Mouse (Mus musculus): ENCODE measurements around the gene Pnkd.

Gene Pnkd

DNA sequence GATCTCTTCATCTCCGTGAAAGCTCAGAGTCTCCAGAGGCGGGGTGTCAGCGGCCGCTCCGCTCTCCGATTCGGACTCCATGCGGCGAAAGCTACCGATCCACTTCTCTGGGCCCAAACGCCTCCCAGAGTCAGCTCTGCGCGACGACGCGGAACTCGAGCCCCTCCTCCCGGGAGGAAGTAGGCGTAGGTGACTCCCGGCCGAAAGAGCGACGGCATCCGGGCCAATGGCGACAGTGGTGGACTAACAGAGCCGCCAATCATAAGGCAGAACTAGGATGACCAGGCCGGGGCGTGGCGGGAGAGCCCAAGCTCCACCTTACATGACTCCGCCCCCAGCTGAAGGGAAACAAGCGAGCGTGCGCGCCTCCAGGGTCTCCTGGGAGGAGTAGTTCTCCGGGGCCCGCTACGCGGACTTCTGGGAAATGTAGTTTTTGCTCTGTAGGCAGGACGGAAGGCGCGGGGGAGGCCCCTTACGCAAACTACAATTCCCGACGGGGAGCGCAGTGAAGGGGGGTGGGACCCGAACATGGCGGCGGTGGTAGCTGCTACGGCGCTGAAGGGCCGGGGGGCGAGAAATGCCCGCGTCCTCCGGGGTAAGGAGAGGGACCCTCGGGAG, at the start of gene Pnkd, which contains the start of gene Aamp:
Gene Pnkd (plus strand): TSS at position 388 of the 618 bp plus-strand sequence.
Gene Aamp (minus strand): TSS at position 196 of the 618 bp plus-strand sequence.
- DNase-seq (ENCODE audit: inconsistent ontology term) = peak; percentile 100

DNA sequence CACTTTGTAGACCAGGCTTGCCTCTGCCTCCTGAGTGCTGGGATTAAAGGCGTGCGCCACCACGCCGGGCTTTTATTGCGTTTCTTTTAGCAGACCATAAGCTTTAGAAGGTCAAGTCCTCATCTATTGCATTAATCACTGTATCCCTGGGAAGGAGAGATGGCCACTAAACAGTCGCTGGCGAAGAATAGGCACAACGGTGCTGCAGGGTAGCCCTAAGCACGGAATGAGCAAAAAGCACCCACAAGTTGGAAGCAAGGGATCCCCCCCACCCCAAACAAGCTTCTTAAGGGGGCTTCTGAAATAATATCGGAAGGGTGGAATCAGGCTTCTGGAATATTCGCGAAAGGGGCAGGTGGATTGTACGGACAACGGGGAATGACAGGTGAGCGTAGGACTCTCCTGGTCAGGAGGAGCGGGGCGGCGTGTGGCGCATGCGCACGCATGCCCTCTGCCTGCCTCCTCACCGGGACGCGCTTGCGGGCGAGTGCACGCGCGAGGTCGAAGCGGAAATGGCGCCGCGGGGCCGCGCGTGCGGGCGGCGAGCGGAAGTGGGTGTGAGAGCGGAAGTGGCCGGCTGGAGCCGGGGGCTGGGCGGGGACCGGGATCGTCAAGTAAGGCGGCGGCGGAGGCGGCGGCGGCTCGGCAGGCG, 48.7 kb upstream of the Pnkd start, which contains the start of gene Arpc2:
Gene Arpc2 (plus strand): TSS at position 147 of the 652 bp plus-strand sequence.
- peak; percentile 99 for DNase-seq (ENCODE audit: inconsistent ontology term)

DNA sequence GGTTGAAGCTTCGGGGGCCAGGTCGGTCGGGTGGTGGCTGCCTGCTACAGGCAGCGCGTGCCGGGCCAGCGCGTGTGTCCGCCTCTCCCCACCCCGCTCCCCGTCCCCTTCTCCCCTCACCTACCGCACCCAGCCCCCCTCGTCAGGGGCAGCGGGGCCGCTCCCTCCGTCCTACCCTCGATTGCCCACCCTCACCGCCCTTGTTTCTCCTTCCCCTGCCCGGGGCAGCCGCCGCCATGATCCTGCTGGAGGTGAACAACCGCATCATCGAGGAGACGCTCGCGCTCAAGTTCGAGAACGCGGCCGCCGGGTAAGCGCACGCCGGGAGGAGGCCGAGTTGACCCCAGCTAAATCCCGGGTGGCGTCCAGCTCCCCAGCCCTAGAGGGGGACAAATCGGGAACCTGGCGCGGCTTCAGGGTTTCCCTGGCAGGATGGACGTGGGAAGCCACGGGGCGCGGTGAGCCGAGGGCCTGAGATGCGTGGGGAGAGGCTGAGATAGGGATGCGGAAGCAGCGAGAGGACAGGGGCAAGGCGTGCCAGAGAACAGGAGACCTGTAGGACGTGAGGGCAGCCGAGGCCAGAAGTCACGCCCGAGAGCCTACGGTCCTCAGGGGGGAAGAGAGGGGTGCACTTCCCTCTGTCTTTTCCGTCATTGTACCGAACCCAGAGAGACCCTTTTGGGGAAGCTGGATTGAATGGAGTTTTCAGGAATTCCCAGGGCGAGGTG, 48.0 kb upstream of the Pnkd start:
- no peak for DNase-seq (ENCODE audit: inconsistent ontology term)

DNA sequence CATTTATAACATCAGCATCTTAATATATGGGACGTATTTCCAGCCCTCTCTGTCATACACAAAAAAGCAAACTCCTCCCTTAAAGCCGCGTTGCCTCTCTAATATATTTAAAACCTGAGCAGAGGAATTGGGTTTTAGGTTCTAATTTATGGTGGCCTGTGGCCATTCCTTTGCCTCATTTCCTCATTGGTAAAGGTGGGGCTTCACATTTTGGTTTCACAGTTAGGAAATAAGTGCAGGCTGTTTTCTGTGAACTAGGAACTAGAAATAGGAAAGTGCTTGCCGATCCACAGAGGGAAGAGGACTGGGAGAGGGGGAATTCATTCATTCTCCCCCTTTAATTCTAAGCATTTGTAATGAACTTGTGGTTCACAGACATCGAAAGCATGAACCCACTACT, 47.1 kb upstream of the Pnkd start:
- no peak for DNase-seq (ENCODE audit: inconsistent ontology term)

DNA sequence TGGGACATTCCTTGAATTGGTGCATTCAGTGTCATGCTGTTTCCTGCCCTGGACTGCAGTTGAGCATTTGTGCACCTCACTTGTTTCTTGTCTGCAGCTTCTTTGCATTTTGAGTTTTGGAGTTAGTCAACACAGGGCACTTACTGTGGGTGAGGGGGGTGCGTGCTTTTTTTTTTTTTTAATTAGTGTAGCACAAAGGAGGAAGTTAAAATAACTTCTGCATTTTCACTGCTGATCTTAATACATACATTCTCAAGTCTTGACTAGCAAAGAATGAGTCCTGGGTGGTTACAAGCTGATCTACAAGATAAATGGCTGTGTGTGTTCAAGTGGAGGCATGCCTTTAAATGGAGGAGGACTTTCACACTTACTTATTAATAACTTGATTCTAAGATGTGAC, 46.6 kb upstream of the Pnkd start:
- DNase-seq (ENCODE audit: inconsistent ontology term) = no peak

DNA sequence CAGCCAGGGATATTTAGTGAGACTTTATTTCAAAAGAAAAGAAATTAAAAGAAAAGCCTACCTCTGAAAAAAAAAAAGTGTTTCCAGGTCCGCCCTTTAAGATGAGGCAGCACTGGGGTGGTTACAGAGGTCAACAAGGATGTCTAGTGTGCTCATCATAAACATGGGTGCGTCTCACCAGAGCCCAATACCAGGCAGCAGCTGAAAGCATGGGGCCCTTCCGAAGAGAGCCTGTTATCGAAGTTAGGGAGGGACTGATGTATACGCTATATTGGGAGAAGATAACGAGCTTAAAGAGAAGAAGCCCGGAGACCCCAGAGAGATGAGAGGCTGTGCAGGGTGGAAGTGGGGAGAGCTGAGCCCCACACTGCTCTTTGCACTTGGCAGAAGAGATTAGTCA, 45.6 kb upstream of the Pnkd start:
- no peak for DNase-seq (ENCODE audit: inconsistent ontology term)

DNA sequence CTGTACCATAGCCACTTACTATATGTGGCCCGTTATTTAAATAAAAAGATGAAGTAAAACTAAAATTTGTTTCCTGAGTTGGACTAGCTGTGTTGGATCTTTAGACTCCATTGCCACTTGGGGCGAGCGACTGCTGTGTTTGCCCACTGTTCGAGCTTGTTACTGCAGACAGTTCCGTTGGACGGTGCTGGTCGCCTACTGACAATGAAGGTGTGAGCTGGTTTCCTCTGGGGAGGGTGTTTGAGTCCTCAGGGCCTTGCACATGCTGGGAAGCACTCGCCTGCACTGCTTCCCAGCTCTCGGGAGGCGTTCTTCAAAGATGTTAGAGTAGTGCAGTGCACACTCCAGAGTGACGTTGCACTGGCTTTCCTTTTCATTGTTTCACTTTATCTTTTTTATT, 45.1 kb upstream of the Pnkd start:
- DNase-seq (ENCODE audit: inconsistent ontology term) = no peak

DNA sequence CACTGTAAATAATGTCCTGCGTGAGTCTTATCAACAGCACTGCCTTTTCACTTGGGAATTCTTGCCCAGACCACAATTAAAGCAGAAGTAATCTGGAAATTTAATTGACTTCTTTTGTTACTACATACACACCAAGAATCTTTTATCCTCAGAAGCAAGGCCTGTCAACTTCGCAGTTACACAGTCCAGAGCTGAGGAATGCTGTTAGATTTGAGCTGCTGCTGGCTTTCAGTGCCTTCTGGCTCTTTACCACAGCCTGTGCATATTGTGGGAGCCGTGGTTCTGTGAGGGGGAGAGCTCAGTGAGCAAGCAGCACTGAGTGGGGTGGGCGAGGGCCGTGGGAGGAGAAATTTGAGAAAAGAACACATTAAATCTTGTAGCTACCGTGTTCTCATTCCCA, 44.4 kb upstream of the Pnkd start:
- DNase-seq (ENCODE audit: inconsistent ontology term) = peak; percentile 76

DNA sequence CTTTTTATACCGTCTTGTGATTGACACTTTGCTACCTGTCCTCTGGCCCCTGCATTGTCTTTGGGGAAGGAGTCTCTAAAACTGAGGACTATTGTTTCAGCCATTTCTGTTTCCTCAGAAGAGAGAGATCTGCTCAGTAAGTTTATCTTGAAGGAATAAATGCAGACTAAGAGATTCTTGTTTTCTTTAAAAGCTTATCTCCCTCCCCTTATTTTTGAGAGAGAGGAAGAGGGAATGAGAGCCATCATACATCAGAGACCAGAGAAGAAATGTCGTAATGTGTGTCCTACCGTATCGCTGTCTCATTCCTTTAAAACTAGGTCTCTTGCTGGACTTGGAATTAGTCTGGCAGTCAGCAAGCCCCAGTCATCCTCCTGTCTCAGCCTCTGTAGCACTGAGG, 43.9 kb upstream of the Pnkd start:
- DNase-seq (ENCODE audit: inconsistent ontology term) = no peak

DNA sequence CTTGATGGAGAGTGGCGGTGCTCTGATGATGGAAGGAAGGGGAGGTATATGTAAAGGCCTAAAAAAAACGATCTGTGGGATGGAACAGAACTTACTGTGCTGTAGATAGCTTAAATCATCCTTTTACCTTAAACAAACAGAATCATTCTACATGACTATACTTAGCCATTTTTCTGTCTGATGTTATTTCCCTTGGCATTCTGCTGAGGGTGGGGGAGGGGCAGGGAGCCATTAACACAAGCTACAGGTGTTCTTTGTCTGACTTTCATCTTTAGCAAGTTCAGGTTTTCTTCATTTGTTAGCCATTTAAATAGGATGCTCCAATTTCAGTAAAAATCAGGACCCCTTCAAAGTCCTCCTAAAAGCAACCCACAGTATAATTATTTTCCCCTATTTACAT, 39.2 kb upstream of the Pnkd start:
- no peak for DNase-seq (ENCODE audit: inconsistent ontology term)

DNA sequence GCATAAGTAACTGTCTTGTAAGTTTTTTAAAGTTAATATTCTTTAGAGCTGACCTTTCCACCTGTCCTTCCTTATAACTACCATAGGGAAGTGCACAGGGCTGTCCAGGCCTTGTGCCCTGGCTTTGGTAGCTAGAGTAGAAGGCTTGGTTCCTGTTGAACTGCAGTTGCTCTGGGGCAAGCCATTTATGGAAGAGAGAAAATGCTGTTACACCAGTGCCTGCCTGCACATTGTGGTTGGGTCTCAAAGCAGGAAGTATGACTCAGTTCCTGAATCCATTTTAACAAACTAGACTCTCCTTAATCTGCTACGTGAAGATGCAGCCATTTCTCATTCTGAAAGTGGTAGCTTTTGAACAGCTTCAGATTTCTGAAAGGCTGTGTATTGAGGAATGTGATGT, 35.9 kb upstream of the Pnkd start:
- no peak for DNase-seq (ENCODE audit: inconsistent ontology term)

DNA sequence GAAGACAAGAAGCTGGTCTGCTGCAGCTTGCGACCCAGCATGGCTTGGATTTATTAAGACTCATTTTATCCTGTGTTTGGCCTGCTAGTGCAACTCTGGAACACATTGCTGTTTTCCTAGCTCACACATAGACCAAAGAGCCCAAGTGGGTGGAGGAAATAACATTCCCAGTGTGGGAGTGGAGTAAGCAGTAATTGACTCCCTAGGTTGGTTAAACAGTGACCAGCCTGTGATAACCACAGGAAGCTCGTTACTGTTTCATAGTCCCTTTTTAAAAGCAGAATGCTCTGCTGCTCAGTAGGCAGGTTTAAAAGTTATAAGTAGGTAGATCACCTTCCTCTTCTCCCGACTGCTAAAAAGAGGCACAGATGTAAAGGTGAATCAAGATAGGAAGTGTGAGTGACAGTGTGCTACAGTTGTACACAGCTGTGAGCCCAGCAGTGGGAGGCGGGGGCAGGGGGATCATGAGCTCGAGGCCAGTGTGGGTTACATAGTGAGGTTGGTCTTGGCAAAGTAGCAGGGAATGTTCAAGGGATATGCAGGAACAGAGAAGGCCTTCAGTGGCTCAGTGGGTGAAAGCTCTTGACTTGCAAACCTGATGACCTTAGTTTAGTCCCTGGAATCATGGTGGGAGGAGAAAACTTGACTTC, 35.3 kb upstream of the Pnkd start:
- peak; percentile 52 for DNase-seq (ENCODE audit: inconsistent ontology term)

DNA sequence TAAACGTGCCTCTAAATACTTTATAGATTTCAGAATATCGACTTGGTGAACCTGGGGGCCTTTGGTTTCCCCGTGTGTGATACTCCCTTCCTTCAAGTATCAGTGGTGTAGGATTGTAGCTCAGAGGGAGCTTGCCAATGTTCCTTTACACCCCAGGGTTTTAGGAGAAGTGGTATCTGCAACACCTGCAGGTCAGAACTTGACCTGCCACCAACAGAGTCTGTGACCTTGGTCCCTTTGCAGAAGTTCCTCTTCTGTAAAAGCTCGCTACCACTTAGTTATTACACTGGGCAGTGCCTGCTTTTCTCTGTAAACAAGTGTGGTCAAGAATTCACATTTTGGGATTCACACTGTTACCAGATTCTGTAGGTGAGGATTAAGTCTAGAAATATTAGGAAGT, 34.6 kb upstream of the Pnkd start:
- DNase-seq (ENCODE audit: inconsistent ontology term) = no peak

DNA sequence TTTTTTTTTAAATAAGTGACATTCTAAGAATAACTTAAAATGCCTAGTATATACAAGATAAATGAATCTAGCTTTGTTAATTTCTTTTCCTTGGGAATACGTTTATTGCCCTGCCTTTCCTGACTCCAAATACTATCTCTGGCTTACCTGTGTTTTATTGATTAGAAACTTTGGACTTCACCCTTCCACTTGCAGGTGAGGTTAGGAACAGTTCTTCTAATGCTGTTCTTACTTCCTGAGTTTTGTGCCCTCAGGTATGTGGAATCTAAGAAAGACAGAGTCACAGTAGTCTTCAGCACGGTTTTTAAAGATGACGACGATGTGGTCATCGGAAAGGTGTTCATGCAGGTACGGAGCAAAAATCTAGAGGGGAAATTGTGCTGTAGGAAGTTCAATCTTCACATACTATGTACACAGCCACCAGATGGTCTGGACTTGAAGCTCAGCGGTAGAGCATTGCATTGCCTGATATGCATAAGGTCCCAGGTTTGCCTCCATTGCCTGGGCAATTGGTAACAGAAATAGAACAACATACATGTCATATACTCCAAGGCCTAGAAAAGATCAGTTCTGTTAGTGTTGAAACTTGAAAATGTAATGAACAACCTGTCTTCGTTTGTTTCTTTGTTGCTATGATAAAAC, 28.9 kb upstream of the Pnkd start:
- DNase-seq (ENCODE audit: inconsistent ontology term) = no peak

DNA sequence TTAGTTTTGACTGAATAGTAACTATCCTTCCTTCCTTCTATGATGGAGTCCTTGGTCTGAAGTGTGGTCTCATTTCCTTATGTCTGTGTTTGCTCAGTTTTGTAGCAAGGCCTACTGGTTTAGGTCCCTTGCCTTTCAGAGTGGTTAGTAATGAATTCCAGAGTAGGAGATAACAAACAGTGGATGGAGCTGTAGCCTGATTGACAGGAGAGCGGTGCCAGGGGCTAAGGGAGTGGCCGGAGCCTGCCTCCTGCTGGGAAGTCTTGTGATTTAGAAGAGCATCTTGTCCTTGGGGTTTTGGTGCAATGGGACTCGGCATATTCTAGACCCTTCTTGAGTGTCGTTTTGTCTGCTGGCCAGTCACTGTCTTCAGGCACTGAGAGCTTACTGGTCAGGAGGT, 27.9 kb upstream of the Pnkd start:
- no peak for DNase-seq (ENCODE audit: inconsistent ontology term)

DNA sequence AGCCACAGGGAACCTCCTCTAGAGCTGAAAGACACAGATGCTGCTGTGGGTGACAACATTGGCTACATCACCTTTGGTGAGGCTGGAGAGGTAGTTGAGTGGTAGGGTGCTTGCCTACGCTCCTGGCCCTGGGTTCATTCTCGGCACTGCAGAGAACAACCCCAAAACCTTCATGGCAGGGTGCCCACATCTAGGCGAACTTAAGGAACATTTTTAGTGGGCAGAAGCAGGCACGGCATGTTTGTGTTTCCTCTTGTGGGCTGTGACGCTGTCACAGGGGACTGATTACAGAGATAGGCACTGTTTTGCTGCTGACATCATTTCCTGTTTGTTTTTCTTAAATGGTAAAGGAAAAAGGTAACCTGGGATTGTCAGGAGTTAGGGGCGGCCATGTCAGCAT, 22.2 kb upstream of the Pnkd start:
- no peak for DNase-seq (ENCODE audit: inconsistent ontology term)

DNA sequence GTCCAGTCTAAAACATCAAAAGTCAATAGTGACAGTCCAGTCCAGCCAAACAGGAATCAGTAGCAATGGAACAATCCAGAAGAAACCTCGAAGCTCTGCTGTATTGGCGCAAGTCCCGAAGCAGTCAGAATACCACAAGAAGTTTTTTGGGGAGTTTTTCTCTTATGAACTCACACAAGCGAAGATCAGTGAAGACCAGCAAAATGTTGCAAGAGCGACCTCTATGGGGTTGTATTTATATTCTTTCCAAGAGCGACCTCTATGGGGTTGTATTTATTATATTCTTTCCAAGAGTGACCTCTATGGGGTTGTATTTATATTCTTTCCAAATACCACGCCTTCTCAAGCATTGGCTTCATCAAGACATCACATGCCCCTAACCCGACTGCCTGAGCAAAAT, 16.0 kb upstream of the Pnkd start:
- DNase-seq (ENCODE audit: inconsistent ontology term) = no peak

DNA sequence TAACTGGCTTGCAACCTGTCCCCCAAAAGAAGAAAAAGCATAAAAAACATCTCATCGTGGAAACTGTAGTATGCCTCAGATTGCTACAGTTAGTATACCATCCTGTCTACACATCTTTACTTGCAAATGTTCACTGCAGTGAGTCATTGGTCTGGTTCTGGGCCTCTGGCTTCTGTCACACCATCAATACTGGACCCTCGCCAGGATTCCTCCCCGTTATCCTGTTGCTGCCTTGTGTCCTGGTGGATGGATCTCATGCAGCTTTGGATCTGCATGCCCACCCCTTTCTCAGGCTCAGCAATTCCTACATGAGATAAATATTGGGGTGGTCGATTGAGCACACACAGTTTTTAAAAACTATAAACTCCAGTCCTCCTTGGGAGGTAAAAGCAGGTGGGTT, 13.1 kb upstream of the Pnkd start:
- DNase-seq (ENCODE audit: inconsistent ontology term) = peak; percentile 75

DNA sequence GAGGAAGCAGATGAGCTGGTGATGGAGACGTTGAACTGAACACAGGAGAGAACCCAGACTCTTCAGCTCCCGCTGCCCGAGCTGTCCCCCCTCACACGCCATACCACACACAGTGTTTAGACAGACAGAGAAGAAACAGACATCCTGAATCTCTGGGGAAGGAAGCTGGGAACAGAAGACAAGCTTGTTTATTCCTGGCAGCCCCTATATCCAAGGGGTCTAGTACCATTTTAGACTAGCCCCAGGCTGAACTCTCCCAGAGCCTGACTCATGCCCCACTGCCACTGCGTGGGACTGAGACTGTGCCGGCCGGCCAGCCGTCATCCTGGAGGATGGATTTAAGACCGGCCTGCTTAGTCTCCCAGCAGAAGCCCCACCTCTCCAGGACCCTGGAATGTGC, 9.7 kb upstream of the Pnkd start:
- DNase-seq (ENCODE audit: inconsistent ontology term) = peak; percentile 42

DNA sequence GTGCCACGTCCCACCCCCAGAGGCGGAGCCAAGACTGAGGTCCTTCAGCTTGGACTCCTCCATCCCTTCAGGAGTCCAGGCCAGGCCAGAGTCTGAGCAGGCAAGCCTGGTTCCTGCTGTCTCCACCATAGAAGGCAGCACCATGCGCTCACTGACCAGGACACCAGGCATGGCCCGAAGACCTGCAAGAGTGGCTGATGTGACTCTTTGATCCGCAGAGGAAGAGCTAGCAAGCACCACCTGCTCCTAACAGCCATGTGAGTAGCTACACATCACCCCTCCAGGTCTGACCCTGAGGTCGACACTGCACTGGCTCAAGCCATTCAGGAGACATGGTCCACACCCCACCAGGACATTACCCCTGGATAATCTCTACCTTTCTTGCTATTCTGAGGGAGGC, 7.7 kb upstream of the Pnkd start:
- DNase-seq (ENCODE audit: inconsistent ontology term) = no peak

DNA sequence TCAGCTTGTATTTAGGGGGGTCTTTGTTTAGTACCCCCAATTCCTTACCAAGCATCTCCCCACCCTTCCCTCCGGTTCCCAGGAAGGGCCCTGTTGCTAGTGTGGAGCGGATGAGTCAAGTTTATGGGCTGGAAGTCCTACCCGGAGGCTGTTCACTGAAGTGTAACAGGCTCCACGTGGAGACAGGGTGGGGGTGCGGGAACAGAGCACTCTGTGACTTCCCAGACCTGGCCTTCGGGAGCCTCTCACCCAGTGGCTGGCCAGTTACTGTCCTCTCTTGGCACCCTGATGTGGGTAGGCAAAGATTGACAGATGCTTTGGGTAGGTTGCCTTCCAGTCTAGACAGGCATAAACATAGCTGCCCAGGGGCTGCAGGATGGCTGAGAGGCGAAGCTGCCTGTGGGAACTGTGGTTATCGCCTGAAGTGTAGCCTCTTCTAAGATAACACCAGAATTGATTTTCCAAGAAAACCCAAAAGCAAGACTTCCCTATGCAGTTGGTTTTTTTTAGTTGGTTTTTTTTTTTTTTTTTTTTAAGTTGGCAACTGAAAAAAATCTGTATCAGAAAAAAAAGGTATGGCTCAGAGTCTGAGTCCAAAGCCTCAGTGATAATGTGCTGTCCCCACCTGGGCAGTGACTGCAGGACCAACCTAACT, 6.7 kb upstream of the Pnkd start:
- DNase-seq (ENCODE audit: inconsistent ontology term) = peak; percentile 73

DNA sequence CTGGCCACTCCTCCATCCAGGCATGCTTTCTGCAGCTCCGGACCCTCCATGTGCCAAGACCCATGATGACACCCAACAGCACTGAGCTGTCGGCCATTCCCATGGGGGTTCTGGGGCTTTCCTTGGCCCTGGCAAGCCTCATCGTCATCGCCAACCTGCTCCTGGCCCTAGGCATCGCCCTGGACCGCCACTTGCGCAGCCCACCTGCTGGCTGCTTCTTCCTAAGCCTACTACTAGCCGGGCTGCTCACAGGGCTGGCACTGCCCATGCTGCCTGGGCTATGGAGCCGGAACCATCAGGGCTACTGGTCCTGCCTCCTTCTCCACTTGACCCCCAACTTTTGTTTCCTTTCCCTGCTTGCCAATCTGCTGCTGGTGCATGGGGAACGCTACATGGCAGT, 6.2 kb upstream of the Pnkd start, which contains the start of gene Gpbar1:
Gene Gpbar1 (plus strand): TSS at position 13 of the 400 bp plus-strand sequence.
- no peak for DNase-seq (ENCODE audit: inconsistent ontology term)
